Mouse (Mus musculus) CD4-positive naive resting alpha-beta T cell, adult 76 days (primary cell): ENCODE data around the gene Chrnb4. TPM values are rescaled to one million over a fixed set of nuclear protein-coding genes. Genes with fewer than 3 reads are reported as not detected.

Experiments used
- total RNA-seq: library from RNA; stranded (reverse); gene quantifications from one replicate; pipeline ENCODE4 v1.2.4, GENCODE M21; 2023

Gene Chrnb4
- total RNA-seq: not detected

GRCm38 (mm10) chr9:55048211-55048880, at the start of gene Chrnb4:
Gene Chrnb4 (minus strand): TSS chr9:55048779.

GRCm38 (mm10) chr9:55026275-55026663, 22.3 kb downstream of the Chrnb4 start, which contains the start of gene Chrna3:
Gene Chrna3 (minus strand): TSS chr9:55026562.

GRCm38 (mm10) chr9:54980674-54981073, 67.9 kb downstream of the Chrnb4 start, which contains the start of gene Chrna5:
Gene Chrna5 (plus strand): TSS chr9:54980880.

Other genes starting within 250 kb of the Chrnb4 start
- gene Ireb2, start 185.0 kb downstream of the Chrnb4 start, total RNA-seq: 41.0 TPM
- gene Hykk, start 131.5 kb downstream of the Chrnb4 start, total RNA-seq: 1.0 TPM
- 91.9 TPM for gene Psma4, start 98.0 kb downstream of the Chrnb4 start, total RNA-seq
- not detected for gene AY074887, start 97.8 kb downstream of the Chrnb4 start, total RNA-seq
- not detected for gene Chrna5, start 67.9 kb downstream of the Chrnb4 start, total RNA-seq
- gene Chrna3, start 22.2 kb downstream of the Chrnb4 start, total RNA-seq: not detected
- 27.5 TPM for gene Ube2q2, start 100.1 kb upstream of the Chrnb4 start, total RNA-seq
- 32.2 TPM for gene Fbxo22, start 160.1 kb upstream of the Chrnb4 start, total RNA-seq